Mouse (Mus musculus): ENCODE measurements around the gene Hist1h3h.
A peak's percentile ranks its signal among the peaks of the same experiment; 100 is the strongest.

The Hist1h3h gene

DNA sequence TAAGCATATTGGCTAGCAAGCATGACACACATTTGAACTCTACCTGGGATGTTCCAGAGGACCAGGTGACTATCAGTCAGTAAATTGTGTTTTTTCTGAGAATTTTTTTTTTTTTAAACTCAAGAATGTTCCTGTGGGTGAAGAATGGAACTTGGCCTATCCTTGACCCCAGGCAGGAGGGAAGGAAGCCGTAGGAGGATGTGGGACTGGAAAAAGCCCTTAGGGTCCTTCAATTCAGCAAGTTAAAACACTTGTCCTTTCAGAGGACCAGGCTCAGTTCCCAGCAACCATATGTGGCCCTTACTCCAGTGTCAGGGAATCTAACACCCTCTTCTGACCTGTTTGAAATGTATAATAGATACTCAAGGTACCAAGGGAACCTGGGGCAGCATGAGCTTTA, 12.1 kb downstream of the Hist1h3h start:
- no peak for DNase-seq

DNA sequence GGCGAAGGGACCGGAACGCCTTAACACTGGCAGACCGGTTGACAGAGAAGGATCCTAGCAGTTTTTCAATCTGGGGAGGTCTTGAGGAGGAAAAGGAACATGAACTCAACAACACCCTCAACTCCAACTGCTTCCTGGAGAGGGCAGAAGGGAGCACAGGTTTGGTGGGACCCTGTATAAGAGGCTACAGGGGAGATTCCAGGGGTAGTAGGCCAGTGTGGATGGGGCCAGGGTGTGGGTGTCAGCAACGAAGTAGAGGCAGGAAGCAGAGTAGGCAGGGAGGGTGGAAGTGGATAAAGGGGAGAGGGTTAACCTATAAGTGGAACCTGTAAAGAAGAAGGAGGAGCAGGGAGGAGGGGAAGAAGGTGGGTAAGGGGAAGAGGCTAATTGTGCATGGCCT, 16.0 kb downstream of the Hist1h3h start:
- peak in 1 of 2 experiments; percentile 15 for DNase-seq

DNA sequence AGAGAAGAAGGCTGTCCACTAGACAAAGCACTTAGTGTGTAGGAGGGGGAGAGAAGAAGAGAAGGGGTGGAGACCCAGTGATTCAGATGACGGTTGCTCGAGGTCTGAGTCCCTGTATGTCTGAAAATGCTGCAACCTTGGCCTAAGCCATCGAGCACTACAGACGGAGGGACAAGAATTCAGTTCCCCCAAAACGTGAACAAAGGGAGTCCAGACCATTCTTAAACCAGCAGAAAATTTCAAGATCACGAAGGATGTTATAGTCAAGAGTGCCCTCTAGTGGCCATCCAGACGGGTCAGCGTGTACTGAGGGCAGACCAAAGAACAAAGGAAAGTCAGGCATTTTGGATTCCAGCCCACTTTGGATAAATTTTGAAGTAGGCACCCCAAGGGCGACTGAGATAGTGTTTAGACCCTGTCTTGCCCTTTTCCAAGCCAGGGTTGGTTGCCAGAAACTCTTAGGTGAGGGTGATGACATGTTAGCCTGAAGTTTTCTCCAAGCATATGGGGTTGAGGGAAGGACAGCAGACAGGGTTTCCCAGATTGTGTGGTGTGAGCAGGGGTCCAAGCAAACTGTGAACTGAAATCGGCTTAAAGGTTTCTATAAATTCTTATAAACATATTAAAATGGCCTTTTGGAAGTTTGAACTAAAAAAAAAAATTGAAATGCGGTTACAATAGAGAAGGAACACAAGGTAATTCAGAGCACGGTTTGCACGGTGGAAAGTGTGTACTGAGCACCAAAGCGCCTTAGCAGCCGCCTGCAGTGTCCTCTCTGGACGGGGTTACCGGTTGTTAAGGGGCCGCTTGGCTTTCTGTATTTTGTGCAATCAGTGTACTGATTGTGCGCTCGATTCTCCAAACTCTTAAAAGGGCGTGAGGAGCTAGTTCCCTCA, 16.8 kb downstream of the Hist1h3h start:
- DNase-seq, result peak; percentile 87 to 89

DNA sequence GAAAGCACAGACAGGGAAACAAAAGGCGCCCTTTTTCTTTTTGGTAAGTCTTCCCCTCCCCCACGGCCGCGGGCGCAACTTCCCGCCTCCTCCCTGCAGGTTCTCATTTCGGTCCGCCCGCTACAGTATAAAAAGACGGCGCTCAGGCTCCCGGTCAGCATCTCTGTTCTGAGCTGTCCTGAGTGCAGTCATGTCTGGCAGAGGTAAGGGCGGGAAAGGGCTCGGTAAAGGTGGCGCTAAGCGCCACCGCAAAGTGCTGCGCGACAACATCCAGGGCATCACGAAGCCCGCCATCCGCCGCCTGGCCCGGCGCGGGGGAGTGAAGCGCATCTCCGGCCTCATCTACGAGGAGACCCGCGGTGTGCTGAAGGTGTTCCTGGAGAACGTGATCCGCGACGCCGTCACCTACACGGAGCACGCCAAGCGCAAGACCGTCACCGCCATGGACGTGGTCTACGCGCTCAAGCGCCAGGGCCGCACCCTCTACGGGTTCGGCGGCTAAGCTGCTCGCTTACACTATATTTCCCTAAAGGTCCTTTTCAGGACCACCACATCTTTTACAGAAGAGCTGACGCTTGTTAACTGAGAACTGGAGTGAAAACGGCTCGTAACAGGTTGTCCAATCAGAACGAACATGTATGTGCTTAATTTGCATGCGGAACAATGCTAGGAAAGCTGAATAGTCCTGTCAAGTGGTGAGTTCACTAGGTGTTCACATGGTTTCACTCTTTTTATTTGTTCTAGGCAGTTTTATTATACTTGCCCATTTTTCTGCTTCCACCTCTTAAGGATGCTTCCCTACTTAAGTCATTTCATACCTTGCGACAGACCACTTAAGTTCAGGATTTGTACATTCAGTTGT, 17.7 kb downstream of the Hist1h3h start, which contains the start of gene Hist1h4j:
Gene Hist1h4j, plus strand, starts transcription at position 159 of the 862 bp plus-strand sequence.
- peak; percentile 84 to 87 for DNase-seq

DNA sequence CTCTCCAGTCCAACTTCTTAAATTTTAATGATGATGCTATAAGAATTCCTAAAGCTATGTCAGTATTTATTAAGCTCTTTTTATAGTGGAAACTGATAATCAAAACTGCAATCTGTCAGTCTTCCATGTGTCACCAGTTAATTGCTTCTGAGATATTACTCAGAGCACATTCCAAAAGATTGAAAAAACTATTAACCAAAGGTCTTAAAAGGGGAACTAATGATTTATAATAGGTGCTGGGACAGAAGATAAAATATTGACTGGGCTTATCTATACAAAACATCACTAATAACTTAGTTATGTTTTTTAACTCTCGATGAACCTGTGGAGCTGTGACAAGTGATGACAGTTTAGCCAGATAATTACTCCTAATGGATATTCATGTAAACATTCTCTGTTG, 27.5 kb downstream of the Hist1h3h start:
- no peak for DNase-seq

DNA sequence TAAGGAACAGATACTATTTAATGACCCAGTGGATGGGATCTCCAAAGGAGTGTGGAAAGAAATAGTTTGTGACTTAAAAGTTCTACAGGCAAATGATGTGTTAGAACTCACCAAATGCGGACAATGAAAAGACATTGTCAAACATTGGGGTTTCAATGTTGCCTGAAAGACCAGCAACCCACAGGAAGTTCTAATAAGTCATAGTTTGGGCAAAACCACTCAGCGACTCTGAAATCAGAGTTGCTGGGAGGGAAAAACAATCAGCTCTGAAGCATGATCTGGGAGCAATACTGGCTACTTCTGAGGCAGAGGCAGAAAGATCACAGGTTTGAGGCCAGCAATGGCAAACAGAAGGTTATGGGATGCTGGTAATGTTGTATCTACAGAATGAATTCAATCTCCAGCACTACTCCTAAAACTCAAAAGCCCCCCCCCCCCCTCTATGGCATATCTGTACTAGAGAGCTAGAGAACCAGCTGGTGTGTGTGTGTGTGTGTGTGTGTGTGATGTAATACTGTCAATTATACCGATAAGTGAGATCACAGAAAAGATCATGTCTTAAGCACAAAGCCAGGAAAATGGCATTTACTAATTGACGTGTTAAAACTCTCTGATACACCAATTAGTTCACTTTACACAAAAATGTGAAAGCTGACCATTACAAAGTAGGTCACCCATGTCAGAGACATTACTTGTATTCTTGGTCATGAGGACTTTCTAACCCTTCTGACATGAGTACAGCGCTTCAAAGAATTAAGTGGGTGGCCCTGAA, 32.1 kb downstream of the Hist1h3h start:
- no peak for DNase-seq

DNA sequence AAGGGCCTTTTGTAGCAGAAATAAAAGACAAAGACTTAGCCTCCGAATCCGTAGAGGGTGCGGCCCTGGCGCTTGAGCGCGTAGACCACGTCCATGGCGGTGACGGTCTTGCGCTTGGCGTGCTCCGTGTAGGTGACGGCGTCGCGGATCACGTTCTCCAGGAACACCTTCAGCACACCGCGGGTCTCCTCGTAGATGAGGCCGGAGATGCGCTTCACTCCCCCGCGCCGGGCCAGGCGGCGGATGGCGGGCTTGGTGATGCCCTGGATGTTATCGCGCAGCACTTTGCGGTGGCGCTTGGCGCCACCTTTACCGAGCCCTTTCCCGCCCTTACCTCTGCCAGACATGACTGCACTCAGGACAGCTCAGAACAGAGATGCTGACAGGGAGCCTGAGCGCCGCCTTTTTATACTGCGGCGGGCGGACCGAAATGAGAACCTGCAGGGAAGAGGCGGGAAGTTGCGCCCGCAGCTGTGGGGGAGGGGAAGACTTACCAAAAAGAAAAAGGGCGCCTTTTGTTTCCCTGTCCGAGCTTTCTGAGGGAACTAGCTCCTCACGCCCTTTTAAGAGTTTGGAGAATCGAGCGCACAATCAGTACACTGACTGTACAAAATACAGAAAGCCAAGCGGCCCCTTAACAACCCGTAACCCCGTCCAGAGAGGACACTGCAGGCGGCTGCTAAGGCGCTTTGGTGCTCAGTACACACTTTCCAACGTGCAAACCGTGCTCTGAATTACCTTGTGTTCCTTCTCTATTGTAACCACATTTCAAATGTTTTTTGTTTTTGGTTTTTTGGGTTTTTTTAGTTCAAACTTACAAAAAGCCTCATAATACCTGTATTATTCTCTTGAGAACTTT, 32.9 kb downstream of the Hist1h3h start, which contains the start of gene Hist1h4k:
Gene Hist1h4k, minus strand, starts transcription at position 347 of the 859 bp plus-strand sequence.
- peak; percentile 94 to 97 for DNase-seq

DNA sequence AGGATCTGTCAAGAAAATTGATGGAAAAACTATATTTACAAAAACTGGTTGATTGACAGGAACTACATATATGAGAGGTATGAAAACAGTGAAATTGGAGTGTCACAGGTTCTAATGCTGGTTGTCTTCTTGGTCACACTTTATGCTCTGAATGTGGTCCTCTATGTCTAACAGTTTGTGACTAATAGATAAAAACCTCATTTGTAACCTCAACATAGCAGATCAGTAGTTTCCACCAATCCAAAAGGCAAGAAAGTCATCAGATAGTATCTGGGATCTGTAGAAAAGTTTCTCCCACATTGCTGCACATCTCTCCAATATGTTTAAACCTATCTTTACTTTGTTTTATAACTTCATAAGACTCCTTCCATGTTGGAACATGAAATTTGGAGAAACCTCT, 34.0 kb downstream of the Hist1h3h start:
- no peak for DNase-seq

DNA sequence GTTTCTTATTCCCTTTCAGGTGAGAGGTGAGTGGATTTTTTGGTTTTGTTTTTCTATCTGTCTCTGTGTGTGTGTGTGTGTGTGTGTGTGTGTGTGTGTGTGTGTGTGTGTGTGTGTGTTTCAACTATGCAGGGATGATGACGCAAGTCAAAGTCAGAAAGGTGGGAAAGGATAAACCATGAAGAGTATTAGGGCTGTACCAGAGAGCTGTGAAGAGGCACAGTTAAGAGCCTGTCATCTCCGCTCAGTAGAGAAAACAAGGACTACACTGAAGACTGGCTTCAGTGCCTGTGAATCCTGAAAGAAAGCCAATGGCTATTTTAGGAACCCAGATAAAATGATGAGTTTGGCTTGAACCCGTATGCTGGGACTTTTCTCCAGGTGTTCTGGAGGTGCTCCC, 34.4 kb downstream of the Hist1h3h start:
- no peak for DNase-seq

DNA sequence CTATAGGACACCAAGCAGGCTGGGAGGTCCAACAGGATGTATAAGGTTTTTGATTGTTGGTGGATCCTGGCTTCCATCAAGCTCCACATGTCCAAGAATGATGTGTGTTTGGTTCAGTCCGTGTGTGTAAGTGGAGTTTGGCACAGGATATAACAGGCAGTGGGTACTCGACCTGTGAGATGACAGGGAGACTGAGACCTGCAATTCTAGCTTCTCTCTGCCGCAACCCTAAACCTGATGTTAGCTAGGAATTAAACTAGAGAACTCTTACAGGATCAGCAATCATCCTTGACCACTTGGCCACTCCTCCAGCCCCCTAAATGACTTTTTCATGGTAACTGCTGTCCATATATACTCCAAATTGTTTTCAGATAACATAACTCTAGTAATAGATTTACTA, 34.9 kb downstream of the Hist1h3h start:
- DNase-seq, result no peak

DNA sequence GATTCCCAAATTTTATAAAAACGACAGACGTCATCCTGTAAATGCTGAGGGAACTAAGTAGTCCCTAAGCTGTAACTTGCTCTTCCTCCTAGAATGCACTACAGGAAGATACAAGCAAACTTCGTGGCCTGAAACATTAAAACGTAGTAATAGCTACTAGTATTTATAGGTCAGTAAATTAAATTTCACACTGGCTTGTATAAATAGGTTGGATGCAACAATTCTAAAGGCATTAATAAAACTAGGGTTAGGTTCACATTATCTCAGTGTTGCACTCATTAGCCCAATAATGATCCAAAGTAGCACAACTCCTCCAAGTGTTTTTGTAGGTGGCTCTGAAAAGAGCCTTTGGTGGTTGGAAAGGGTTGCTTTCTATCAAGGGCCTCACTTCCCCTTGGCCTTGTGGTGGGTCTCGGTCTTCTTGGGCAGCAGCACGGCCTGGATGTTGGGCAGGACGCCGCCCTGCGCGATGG, 35.6 kb downstream of the Hist1h3h start:
- no peak for DNase-seq

DNA sequence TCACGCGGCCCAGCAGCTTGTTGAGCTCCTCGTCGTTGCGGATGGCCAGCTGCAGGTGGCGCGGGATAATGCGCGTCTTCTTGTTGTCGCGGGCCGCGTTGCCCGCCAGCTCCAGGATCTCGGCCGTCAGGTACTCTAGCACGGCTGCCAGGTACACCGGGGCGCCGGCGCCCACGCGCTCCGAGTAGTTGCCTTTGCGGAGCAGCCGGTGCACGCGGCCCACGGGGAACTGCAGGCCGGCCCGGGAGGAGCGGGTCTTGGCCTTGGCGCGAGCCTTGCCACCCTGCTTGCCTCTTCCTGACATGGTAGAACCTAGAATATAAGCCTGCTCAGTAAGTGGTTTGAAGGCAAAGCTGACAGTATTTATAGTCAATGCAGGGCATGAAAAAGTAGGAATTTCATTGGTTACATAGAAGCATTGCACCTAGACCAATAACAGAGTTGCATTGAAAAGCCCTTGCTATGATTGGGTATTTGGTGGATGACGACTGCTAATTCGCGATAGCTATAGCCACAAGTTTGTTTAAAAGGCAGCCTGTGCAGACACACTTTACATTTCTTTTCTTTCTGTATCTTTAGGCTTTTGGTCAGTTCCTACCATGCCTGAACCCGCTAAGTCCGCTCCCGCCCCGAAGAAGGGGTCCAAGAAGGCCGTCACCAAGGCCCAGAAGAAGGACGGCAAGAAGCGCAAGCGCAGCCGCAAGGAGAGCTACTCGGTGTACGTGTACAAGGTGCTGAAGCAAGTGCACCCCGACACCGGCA, 36.2 kb downstream of the Hist1h3h start, which contains the start of the genes Hist1h2ak and Hist1h2bn:
Gene Hist1h2ak, minus strand, starts transcription at position 304 of the 762 bp plus-strand sequence.
Gene Hist1h2bn, plus strand, starts transcription at position 600 of the 762 bp plus-strand sequence.
- DNase-seq, result peak; percentile 45 to 73

DNA sequence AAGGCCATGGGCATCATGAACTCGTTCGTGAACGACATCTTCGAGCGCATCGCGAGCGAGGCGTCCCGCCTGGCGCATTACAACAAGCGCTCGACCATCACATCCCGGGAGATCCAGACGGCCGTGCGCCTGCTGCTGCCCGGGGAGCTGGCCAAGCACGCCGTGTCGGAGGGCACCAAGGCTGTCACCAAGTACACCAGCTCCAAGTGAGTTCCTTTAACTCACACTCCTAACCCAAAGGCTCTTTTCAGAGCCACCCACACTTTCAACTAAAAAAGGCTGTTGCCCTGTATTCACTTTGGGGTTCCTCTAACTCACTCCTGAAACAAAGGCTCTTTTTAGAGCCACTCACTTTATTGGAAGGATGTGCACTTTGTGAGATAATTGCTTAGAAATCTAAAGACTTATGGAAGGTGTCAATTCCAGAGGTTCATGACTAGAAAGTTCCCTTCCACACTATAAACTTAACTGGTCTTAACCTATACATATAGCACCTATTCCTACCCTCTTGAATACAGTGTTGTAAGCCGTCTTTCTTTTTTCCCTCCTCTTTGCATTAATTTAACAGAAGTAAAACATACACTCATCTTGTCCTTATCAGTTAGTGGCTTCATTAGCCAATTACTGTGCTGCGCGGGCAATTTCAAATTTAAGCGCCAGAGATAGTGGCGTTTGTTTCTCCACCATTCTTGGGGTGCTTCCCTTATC, 37.0 kb downstream of the Hist1h3h start:
- peak; percentile 36 to 52 for DNase-seq

DNA sequence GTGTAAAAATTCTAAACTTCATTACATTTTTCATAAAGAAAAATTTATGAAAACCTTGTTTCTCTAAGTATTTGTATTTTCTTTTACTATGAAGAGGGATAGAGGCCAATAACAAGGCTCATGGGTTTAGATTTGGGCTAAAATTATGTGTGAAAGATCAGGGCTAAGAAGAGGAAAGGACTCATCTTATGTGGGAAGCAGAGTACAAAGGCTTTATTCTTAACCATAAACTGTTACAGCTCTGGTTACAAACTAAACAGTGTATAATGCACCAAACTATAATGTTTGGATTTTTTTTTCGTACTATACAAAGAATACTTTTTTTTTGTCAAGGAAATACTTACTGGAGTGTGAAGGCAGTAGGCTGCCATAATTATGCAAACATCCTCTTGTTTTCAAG, 38.2 kb downstream of the Hist1h3h start:
- DNase-seq, result no peak

All from cerebellum, postnatal 14 days (tissue).